Mouse (Mus musculus) olfactory bulb, adult 2 months (tissue): ENCODE data around the gene Mfrp.

Source experiments
- CTCF ChIP-seq: fragments of 200-500 bp; IDR thresholded peaks from 2 replicates; pipeline ENCODE4 v1.5.1; 2012; ENCODE audit warnings: low read depth, mild to moderate bottlenecking, low read length, moderate library complexity; ENCODE audit not compliant: insufficient read depth
- POLR2A ChIP-seq: fragments of 200-500 bp; IDR thresholded peaks from 2 replicates; pipeline ENCODE4 v1.6.1; 2012; ENCODE audit warnings: mild to moderate bottlenecking, low read depth, low read length, moderate library complexity; ENCODE audit not compliant: insufficient read depth

DNA sequence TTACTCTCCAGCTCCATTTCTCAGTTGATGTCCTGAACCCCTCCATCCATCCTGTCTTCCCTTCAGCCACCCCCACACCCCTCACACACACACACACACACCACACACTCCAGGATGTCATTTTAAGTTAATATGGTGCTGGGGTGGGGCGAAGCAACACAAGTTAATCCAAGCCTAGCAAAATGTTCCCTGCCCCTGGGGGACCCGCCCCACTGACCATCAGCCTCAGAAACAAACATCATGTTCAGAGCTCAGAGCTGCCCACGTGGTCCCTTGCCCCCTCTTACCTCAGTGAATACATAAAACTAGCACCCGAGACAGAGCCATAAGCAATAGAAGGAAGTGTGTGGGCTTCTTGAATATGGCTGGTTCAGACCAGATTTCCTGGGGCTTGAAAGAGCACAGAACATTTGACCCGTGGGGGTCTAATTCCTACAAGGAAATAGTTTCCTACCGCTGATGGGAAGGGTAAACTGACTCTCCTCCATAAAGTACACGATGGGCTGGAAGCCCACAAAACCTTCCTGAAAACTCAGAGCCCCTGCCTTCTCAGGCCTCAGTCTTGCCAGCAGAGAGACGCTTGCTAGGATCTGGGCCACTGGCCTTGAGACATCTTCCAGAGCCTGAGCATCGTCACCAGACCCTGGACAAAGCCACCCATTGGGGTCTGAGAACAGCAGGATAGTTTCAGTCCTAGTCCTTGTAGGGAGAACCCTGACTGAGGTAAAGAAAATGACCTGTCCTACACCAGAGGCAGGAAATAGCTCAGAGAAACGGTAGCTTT is 21.3 kb upstream of the Mfrp start:
- TF ChIP-seq POLR2A = no peak
- no peak for TF ChIP-seq CTCF
